8 mouse cellular contexts compared by ENCODE assay signal in the genomic region with DNA sequence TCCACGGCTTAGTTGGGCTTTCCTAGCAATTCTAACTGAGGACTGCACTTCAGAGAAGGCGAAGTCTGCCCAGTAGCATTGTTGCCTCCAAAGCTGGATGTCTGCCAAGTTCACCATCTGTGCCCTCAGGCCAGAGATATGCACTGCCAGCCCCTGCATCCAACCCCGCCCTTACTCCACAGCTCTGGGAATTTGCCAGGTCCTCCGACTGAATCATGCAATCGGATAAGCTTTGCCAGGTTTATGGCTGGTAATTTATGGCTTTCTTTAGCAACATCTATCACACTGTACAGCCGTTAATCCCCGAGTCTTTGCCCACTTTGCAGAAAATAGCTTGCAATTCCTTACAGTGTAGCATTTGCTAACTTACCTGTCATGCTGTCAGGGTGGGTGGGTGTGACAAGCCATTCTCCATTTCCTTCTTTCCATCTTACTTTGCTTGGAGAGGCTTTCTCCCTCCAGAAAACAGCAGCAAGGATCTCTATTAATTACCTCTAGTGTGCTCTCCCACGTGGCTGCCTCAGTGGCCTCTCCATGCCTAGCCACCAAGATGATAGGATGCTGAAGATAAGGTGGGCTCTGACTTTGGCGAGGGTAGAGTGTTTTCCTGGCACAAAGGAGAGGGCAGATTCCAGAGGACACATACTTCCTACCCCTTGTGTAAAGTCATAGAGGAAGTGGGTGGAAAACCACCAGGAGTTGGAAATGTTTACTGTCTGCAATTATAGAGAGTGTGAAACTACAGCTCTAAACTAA.
A peak's percentile ranks its signal among the peaks of the same experiment; 100 is the strongest.
DNase-seq lines count a peak whose midpoint lies in the region; ATAC-seq and TF ChIP-seq lines count a peak whose summit lies in the region.

No protein-coding gene starts in this region.

- H3K27ac ChIP-seq in heart, embryonic 15.5 days = peak overlapping the region; percentile 12; the same call in 1 of the 2 replicates
- peak overlapping the region; percentile 5 for H3K27ac ChIP-seq in layer of hippocampus, adult 2 months
- H3K27ac ChIP-seq in stomach, embryonic 15.5 days = no peak overlapping the region

- no peaks in the 10 kb centered on the region for H3K9me3 ChIP-seq in heart, embryonic 15.5 days (replicated peaks)
- no peaks in the 10 kb centered on the region for H3K9me3 ChIP-seq in stomach, embryonic 15.5 days

- whole genome bisulfite sequencing in heart, embryonic 15.5 days = 15% methylated on average over 9 of the region's 9 CpGs
- 27% methylated on average over 9 of the region's 9 CpGs for WGBS in stomach, embryonic 15.5 days

- H3K4me2 ChIP-seq in heart, embryonic 15.5 days = peak overlapping the region; percentile 39
- no peak overlapping the region for H3K4me2 ChIP-seq in stomach, embryonic 15.5 days

- no peak overlapping the region; the same call in 1 of the 2 replicates for H3K4me3 ChIP-seq in heart, embryonic 15.5 days
- H3K4me3 ChIP-seq in layer of hippocampus, adult 2 months = no peak overlapping the region
- no peak overlapping the region for H3K4me3 ChIP-seq in stomach, embryonic 15.5 days (replicated peaks)

- H3K36me3 ChIP-seq in heart, embryonic 15.5 days = no peaks in the 10 kb centered on the region
- H3K36me3 ChIP-seq in stomach, embryonic 15.5 days = no peaks in the 10 kb centered on the region

- peak; percentile 100 for DNase-seq in 3T3-L1 (ENCODE audit: low read depth, low spot score)
- peak; percentile 98 for DNase-seq in adipocyte (ENCODE audit: low spot score)
- peak; percentile 60 to 64 for DNase-seq in layer of hippocampus, adult 2 months (ENCODE audit: low spot score in 2 of 2)
- DNase-seq in lung, postnatal 4 days = peak; percentile 74 to 78
- DNase-seq in natural killer cell, adult 2 months (ENCODE audit: low spot score in 2 of 2) = no peak

- no peaks in the 10 kb centered on the region for H3K27me3 ChIP-seq in heart, embryonic 15.5 days
- no peaks in the 10 kb centered on the region for H3K27me3 ChIP-seq in stomach, embryonic 15.5 days (replicated peaks)

- TF ChIP-seq CTCF in layer of hippocampus, adult 2 months (conservative IDR thresholded peaks at IDR 0.05) = no peak

- peak; percentile 49; the same call in 1 of the 2 replicates for ATAC-seq in erythroblast, adult 5-6 weeks (replicated peaks; ENCODE audit: low FRiP score, poor library complexity, severe bottlenecking)
- ATAC-seq in heart, embryonic 15.5 days (replicated peaks; ENCODE audit: insufficient number of reproducible peaks, insufficient read depth, low FRiP score, low read depth) = peak; percentile 81
- peak; percentile 88 for ATAC-seq in stomach, embryonic 15.5 days (ENCODE audit: insufficient read depth, low FRiP score, low read depth)

- H3K9ac ChIP-seq in heart, embryonic 15.5 days = no peak overlapping the region
- no peak overlapping the region for H3K9ac ChIP-seq in stomach, embryonic 15.5 days

- H3K4me1 ChIP-seq in heart, embryonic 15.5 days (replicated peaks) = peaks cover 13% of the 10 kb centered on the region
- peaks cover 5% of the 10 kb centered on the region; the same call in 1 of the 2 replicates for H3K4me1 ChIP-seq in stomach, embryonic 15.5 days

Comparison
In these comparisons a context has a peak if more than half of its experiments do, and no peak if none do; other contexts are left out.
1. DNase-seq: peak in 3T3-L1 (single experiment), adipocyte (single experiment), layer of hippocampus, adult 2 months (2 of 2) and lung, postnatal 4 days (2 of 2); none in natural killer cell, adult 2 months (0 of 2).
2. Peak in every context shown above with its lines, with median percentiles within 50 percentile points of each other: ATAC-seq.